Mouse (Mus musculus) thymus, adult 2 months (tissue): Measurements from ENCODE around the gene Gal3st2b.
"Not testable (repeated sequence)": the region's sequence is repeated elsewhere in the genome, so short reads cannot be mapped to it uniquely, and the experiment has no call there.

Source experiments
- CTCF ChIP-seq: fragments of 200-500 bp; IDR thresholded peaks from 2 replicates; pipeline ENCODE4 v1.5.1; 2012; ENCODE audit warnings: mild to moderate bottlenecking, control low read depth, low read length, moderate library complexity, borderline replicate concordance; ENCODE audit not compliant: control insufficient read depth, poor library complexity, insufficient read depth; ENCODE audit errors: extremely low read depth
- POLR2A ChIP-seq: fragments of 200-500 bp; IDR thresholded peaks from 2 replicates; pipeline ENCODE4 v1.6.1; 2012; ENCODE audit warnings: mild to moderate bottlenecking, low read length, control low read depth, moderate library complexity; ENCODE audit not compliant: control insufficient read depth, poor library complexity, insufficient read depth; ENCODE audit errors: extremely low read depth

GRCm38 (mm10) chr1:93990209-93990608, 72.1 kb downstream of the Gal3st2b start, which contains the start of gene Gal3st2c:
- not testable (repeated sequence) for TF ChIP-seq CTCF, POLR2A
